Mouse (Mus musculus) heart, embryonic 16.5 days (tissue): ENCODE results near the gene Hist1h1c. TPM values are rescaled to one million over a fixed set of nuclear protein-coding genes. Genes with fewer than 3 reads are reported as not detected.
A peak's percentile ranks its signal among the peaks of the same experiment; 100 is the strongest.
"Not testable (repeated sequence)": the region's sequence is repeated elsewhere in the genome, so short reads cannot be mapped to it uniquely, and the experiment has no call there.

Experiments used
- ATAC-seq: fragments of 200-750 bp; cut with Nextera tagmentation; replicated peaks from 2 replicates; pipeline ENCODE4 v1.8.0; 2017; ENCODE audit warnings: moderate number of reproducible peaks; ENCODE audit not compliant: insufficient read depth, low FRiP score; ENCODE audit errors: extremely low read depth
- H3K27ac ChIP-seq: fragments of 300-500 bp; sonication (generic); 2 replicates; pipeline ENCODE4 v1.5.1; 2014; ENCODE audit warnings: mild to moderate bottlenecking, low read length, control low read depth, moderate library complexity
- H3K27me3 ChIP-seq: fragments of 300-500 bp; sonication (generic); 2 replicates; pipeline ENCODE4 v1.6.1; 2014; ENCODE audit warnings: low read length, mixed read lengths; ENCODE audit not compliant: control insufficient read depth, insufficient read depth
- H3K36me3 ChIP-seq: fragments of 300-500 bp; sonication (generic); 2 replicates; pipeline ENCODE4 v1.6.1; 2014; ENCODE audit not compliant: control insufficient read depth, insufficient read depth
- H3K4me1 ChIP-seq: fragments of 300-500 bp; sonication (generic); 2 replicates; pipeline ENCODE4 v1.6.1; 2014; ENCODE audit warnings: low read length, mixed read lengths; ENCODE audit not compliant: control insufficient read depth, insufficient read depth
- H3K4me2 ChIP-seq: fragments of 300-500 bp; sonication (generic); 2 replicates; pipeline ENCODE4 v1.6.1; 2014; ENCODE audit warnings: low read depth, mild to moderate bottlenecking, control low read depth, low read length
- H3K4me3 ChIP-seq: fragments of 300-500 bp; sonication (generic); 2 replicates; pipeline ENCODE4 v1.5.1; 2014; ENCODE audit warnings: mild to moderate bottlenecking, control low read depth, low read length
- H3K9ac ChIP-seq: fragments of 300-500 bp; sonication (generic); 2 replicates; pipeline ENCODE4 v1.6.1; 2014; ENCODE audit warnings: low read length, control low read depth
- H3K9me3 ChIP-seq: fragments of 300-500 bp; sonication (generic); replicated peaks from 2 replicates; pipeline ENCODE4 v1.6.1; 2016; ENCODE audit warnings: low read length; ENCODE audit not compliant: control insufficient read depth
- WGBS: fragments of 180-500 bp; shearing (Covaris S2); extraction: QIAGEN DNeasy Blood & Tissue Kit; methylation state at CpG from one replicate; pipeline ENCODE4 v1.1.7; 2014; 5-methylcytosine and 5-hydroxymethylcytosine counted together
- polyA plus RNA-seq: library from polyadenylated mRNA; unstranded; fragments of >200 nt; fragmentation: Nextera tagmentation; extraction: Ambion mirVana; gene quantifications from 2 replicates; pipeline ENCODE4 v1.2.1, GENCODE M21; 2015

The Hist1h1c gene
- polyA plus RNA-seq, 1 experiment from 2014 or later: 38.0 TPM

- WGBS: 3% methylated on average over 10 of the region's 10 CpGs
- ATAC-seq: no peak
- Histone ChIP-seq H3K4me3 (peak overlapping the region; percentile 76), H3K36me3 (no peaks in the 10 kb centered on the region), H3K9me3 (no peaks in the 10 kb centered on the region), H3K4me2 (peak overlapping the region; percentile 89), H3K4me1 (peaks cover 18% of the 10 kb centered on the region), H3K27ac (peak overlapping the region; percentile 96), H3K9ac (peak overlapping the region; percentile 86), H3K27me3 (no peaks in the 10 kb centered on the region)
Observed at GRCm38 (mm10) chr13:23763242-23763585, 24.6 kb downstream of the Hist1h1c start.

DNA sequence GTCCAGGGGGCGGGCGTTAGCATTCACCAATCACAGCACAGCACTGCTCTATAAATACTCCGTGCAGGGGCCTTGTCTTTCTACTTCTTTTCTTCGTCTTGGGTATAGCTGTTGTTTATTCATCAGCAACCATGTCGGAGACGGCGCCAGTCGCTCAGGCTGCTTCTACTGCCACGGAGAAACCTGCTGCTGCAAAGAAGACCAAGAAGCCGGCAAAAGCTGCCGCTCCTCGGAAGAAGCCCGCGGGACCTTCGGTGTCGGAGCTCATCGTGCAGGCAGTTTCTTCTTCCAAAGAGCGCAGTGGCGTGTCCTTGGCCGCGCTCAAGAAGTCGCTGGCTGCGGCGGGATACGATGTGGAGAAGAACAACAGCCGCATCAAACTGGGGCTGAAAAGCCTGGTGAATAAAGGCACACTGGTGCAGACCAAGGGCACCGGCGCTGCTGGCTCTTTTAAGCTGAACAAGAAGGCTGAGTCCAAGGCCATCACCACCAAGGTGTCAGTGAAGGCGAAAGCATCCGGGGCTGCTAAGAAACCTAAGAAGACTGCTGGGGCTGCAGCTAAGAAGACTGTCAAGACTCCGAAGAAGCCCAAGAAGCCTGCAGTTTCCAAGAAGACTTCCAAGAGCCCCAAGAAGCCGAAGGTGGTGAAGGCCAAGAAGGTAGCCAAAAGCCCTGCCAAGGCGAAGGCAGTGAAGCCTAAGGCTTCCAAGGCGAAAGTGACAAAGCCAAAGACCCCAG, 25.1 kb downstream of the Hist1h1c start, which contains the start of gene Hist1h1a:
Gene Hist1h1a (plus strand): TSS at position 81 of the 738 bp plus-strand sequence.
- 2% methylated on average over 34 of the region's 34 CpGs for WGBS
- no peaks in the 10 kb centered on the region for H3K9me3 ChIP-seq
- peak within 1 kb of the TSS; percentile 76 for H3K4me3 ChIP-seq
- H3K27me3 ChIP-seq: no peaks in the 10 kb centered on the region
- peak within 1 kb of the TSS; percentile 89 for H3K4me2 ChIP-seq
- ATAC-seq: peak; percentile 63
- H3K4me1 ChIP-seq: peaks cover 20% of the 10 kb centered on the region
- H3K36me3 ChIP-seq: no peaks in the 10 kb centered on the region
- H3K9ac ChIP-seq: peak within 1 kb of the TSS; percentile 86
- H3K27ac ChIP-seq: peak within 1 kb of the TSS; percentile 96

DNA sequence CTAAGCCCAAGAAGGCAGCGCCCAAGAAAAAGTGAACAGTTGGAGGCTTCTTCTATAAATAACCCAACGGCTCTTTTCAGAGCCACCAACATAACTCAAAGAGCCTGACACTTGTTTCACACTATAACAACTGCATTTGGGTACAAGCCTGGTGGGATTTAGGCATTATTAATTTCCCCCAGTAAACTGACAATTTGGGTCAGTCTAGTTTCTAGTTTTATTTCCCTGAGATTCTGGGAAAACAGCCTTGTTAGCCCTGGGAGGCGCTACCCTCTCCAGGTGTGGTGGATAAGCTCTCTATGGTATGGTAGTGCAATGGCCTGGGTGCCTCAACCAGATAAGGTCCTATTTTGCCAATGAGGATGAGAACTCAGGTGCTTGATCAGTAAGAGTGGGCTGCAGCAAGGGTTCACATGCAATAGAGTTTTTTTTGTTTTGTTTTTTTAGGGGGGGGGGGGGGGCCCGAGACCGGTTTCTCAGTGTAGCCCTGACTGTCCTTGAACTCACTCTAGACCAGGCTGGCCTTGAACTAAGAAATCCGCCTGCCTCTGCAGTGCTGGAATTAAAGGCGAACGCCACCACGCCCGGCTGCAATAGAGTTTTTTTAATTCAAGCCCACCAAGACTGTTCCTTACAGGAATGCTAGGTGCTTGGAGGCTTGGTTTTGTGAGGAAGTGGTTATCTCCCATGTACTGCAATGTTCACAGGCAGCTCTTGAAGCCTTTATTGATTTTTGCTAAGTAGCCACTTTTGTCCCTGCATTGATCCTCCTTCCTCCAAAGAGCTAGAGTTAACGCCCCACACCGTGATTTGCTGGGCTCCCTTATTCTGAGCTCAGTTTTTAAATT, 25.9 kb downstream of the Hist1h1c start:
- 40% methylated on average over 11 of the region's 12 CpGs for WGBS
- peaks cover 22% of the 10 kb centered on the region for H3K4me1 ChIP-seq
- H3K9me3 ChIP-seq: no peaks in the 10 kb centered on the region
- peak overlapping the region; percentile 96 for H3K27ac ChIP-seq
- H3K4me3 ChIP-seq: peak overlapping the region; percentile 76
- peak overlapping the region; percentile 86 for H3K9ac ChIP-seq
- ATAC-seq: no peak
- H3K27me3 ChIP-seq: no peaks in the 10 kb centered on the region
- H3K36me3 ChIP-seq: no peaks in the 10 kb centered on the region
- peak overlapping the region; percentile 89 for H3K4me2 ChIP-seq

DNA sequence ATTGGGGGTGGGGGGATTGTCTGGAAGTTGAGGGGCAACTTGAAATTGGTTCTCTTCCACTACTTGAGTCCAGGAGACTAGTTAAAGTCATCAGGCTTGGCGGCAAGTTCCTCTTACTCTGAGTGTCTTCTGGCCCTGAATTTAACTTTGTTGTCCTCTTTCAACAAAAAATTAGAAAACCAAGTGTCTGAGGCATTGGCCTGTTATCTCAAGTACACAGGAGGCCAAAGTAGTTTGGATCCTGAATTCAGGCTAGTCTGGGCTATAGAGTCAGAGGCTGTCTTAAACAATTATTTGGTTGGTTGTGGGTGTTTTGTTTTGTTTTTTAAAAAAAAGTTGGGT, 26.5 kb downstream of the Hist1h1c start:
- Histone ChIP-seq H3K27ac (no peak overlapping the region), H3K4me2 (no peak overlapping the region), H3K36me3 (no peaks in the 10 kb centered on the region), H3K4me3 (no peak overlapping the region), H3K4me1 (peaks cover 18% of the 10 kb centered on the region), H3K27me3 (no peaks in the 10 kb centered on the region), H3K9ac (no peak overlapping the region), H3K9me3 (no peaks in the 10 kb centered on the region)
- no peak for ATAC-seq
- WGBS: 64% methylated on average over 1 of the region's 1 CpGs

DNA sequence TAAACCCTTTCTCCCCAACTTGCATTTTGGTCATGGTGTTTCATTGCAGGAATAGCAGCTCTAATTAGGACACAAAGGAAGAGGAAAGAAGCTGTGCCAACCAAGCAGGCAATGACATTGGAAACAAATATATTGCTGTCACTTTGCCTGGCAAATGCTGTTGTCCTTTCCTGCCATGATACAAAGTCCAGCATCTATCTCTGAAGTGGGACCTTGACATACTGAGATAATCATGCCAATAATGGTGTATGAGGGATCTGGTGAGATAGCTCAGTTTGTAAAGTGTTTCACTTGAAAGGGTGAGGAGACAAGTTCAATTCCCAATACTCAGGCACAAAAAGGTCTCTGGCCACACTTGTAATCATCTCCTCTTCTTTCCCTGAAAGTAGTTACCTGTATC, 28.2 kb downstream of the Hist1h1c start:
- H3K36me3 ChIP-seq: no peaks in the 10 kb centered on the region
- peaks cover 14% of the 10 kb centered on the region for H3K4me1 ChIP-seq
- H3K9ac ChIP-seq: no peak overlapping the region
- H3K4me2 ChIP-seq: no peak overlapping the region
- H3K4me3 ChIP-seq: no peak overlapping the region
- ATAC-seq: no peak
- H3K27me3 ChIP-seq: no peaks in the 10 kb centered on the region
- H3K9me3 ChIP-seq: no peaks in the 10 kb centered on the region
- H3K27ac ChIP-seq: no peak overlapping the region

GRCm38 (mm10) chr13:23768834-23769397, 30.3 kb downstream of the Hist1h1c start:
- no peak overlapping the region for H3K9ac ChIP-seq
- H3K9me3 ChIP-seq: no peaks in the 10 kb centered on the region
- no peak overlapping the region for H3K4me2 ChIP-seq
- no peak for ATAC-seq
- H3K36me3 ChIP-seq: no peaks in the 10 kb centered on the region
- H3K27ac ChIP-seq: no peak overlapping the region
- peaks cover 17% of the 10 kb centered on the region for H3K4me1 ChIP-seq
- H3K4me3 ChIP-seq: no peak overlapping the region
- no peaks in the 10 kb centered on the region for H3K27me3 ChIP-seq
- 36% methylated on average over 5 of the region's 5 CpGs for WGBS

DNA sequence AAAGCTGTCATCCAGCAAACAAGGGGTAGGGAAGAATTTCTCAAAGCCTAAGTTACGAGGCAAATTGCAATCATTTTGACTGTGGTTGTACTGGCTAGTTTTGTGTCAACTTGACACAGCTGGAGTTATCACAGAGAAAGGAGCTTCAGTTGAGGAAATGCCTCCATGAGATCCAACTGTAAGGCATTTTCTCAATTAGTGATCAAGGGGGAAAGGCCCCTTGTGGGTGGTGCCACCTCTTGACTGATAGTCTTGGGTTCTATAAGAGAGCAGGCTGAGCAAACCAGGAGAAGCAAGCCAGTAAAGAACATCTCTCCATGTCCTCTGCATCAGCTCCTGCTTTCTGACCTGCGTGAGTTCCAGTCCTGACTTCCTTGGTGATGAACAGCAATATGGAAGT, 31.0 kb downstream of the Hist1h1c start, which contains the start of gene Trim38:
Gene Trim38 (plus strand): TSS at position 301 of the 400 bp plus-strand sequence.
- 79% methylated on average over 2 of the region's 2 CpGs for WGBS
- H3K4me2 ChIP-seq, H3K27me3 ChIP-seq, H3K4me3 ChIP-seq, ATAC-seq, H3K9me3 ChIP-seq, H3K27ac ChIP-seq, H3K9ac ChIP-seq, H3K36me3 ChIP-seq: not testable (repeated sequence)
- peaks cover 11% of the 10 kb centered on the region; the same call in 1 of the 2 replicates for H3K4me1 ChIP-seq

DNA sequence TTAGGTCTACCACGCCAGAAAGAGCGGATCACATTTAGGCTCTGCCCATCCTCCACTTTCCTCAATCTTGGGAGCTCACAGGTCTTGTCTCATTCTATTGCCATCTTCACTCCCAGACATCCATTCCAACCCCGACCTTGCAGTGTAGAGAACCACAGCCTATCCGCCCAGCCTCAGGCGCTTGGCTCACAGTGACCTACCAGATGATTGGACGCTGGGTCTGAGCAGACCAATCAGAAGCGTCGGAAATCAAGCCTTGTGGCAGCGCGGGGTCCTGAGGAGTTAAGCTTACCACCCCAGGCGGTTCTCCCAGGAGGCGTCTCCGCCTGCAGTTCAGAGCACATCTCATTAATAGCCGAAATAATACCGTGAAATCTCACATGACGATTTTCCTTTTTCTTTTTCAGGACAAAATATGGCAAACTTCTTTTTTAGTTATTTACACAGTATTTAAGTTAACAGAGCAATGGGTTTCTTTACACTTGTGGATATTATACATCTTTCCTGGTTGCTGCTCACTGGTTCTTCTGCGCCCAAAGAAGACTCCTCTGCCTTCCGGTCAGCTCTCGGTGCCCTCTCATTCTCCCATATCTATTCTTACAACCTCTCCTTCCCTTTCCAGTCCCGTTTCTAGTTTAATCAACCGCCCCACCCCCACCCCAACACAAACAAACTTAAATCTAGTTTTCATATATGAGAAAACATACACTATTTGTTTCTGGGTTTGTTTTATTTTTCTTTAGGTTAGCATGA, 34.1 kb downstream of the Hist1h1c start:
- H3K4me1 ChIP-seq: peaks cover 11% of the 10 kb centered on the region; the same call in 1 of the 2 replicates
- 18% methylated on average over 21 of the region's 21 CpGs for WGBS
- H3K27me3 ChIP-seq: no peaks in the 10 kb centered on the region
- H3K4me3 ChIP-seq: peak overlapping the region; percentile 36
- H3K36me3 ChIP-seq: no peaks in the 10 kb centered on the region
- H3K9ac ChIP-seq: peak overlapping the region; percentile 46
- no peaks in the 10 kb centered on the region for H3K9me3 ChIP-seq
- peak overlapping the region; percentile 61 for H3K4me2 ChIP-seq
- ATAC-seq: peak; percentile 89
- H3K27ac ChIP-seq: no peak overlapping the region
